Mouse (Mus musculus) cortical plate, adult 2 months (tissue): ENCODE data around the gene Rbms1. TPM values are rescaled to one million over a fixed set of nuclear protein-coding genes. Genes with fewer than 3 reads are reported as not detected.
A peak's percentile ranks its signal among the peaks of the same experiment; 100 is the strongest.

Experiments used
- H3K27ac ChIP-seq: fragments of 200-500 bp; 2 replicates; pipeline ENCODE4 v1.5.1; 2012; ENCODE audit warnings: low read length, control low read depth, inconsistent platforms; ENCODE audit not compliant: insufficient read depth
- H3K4me1 ChIP-seq: fragments of 200-500 bp; 2 replicates; pipeline ENCODE4 v1.6.1; 2011; ENCODE audit warnings: low read length; ENCODE audit not compliant: control insufficient read depth, insufficient read depth
- H3K4me3 ChIP-seq: fragments of 200-500 bp; 2 replicates; pipeline ENCODE4 v1.5.1; 2011; ENCODE audit warnings: mild to moderate bottlenecking, low read length, control low read depth; ENCODE audit not compliant: insufficient read depth
- CTCF ChIP-seq: fragments of 200-500 bp; IDR thresholded peaks from 2 replicates; pipeline ENCODE4 v1.5.1; 2011; ENCODE audit warnings: mild to moderate bottlenecking, control low read depth, low read length; ENCODE audit not compliant: insufficient read depth; ENCODE audit errors: extremely low read depth
- POLR2A ChIP-seq: fragments of 200-500 bp; IDR thresholded peaks from 2 replicates; pipeline ENCODE4 v1.6.1; 2011; ENCODE audit warnings: mild to moderate bottlenecking, low read length, control low read depth; ENCODE audit not compliant: insufficient read depth; ENCODE audit errors: extremely low read depth
- polyA plus RNA-seq: library from polyadenylated mRNA; depleted of rRNA; stranded (reverse); fragments of >200 nt; gene quantifications from 2 replicates; pipeline ENCODE4 v1.2.3, GENCODE M21; 2012

Gene Rbms1
- polyA plus RNA-seq, 1 experiment: 18.8 TPM

- no peak overlapping the region for H3K27ac ChIP-seq
- H3K4me1 ChIP-seq: no peaks in the 10 kb centered on the region
- TF ChIP-seq CTCF (no peak), POLR2A (no peak)
Observed at GRCm38 (mm10) chr2:60750591-60750990, 212.4 kb downstream of the Rbms1 start.

GRCm38 (mm10) chr2:60748585-60748984 lies 214.4 kb downstream of the Rbms1 start:
- no peaks in the 10 kb centered on the region for H3K4me1 ChIP-seq
- H3K27ac ChIP-seq: no peak overlapping the region
- no peak for TF ChIP-seq POLR2A
- TF ChIP-seq CTCF: peak; percentile 15; the same call in 1 of the 2 replicates
- no peak overlapping the region for H3K4me3 ChIP-seq

More at GRCm38 (mm10) chr2:60750591-60750990, 212.4 kb downstream of the Rbms1 start:
- no peak overlapping the region for H3K4me3 ChIP-seq

GRCm38 (mm10) chr2:60747590-60747989 lies 215.4 kb downstream of the Rbms1 start:
- H3K4me1 ChIP-seq: no peaks in the 10 kb centered on the region
- no peak overlapping the region for H3K27ac ChIP-seq
- no peak overlapping the region for H3K4me3 ChIP-seq
- no peak for TF ChIP-seq CTCF
- TF ChIP-seq POLR2A: no peak

- no peaks in the 10 kb centered on the region for H3K4me1 ChIP-seq
- H3K27ac ChIP-seq: no peak overlapping the region
- no peak overlapping the region for H3K4me3 ChIP-seq
- TF ChIP-seq CTCF: no peak
- TF ChIP-seq POLR2A: no peak
Observed at GRCm38 (mm10) chr2:60744674-60745073, 218.3 kb downstream of the Rbms1 start.

GRCm38 (mm10) chr2:60739389-60740137 lies 223.4 kb downstream of the Rbms1 start:
- H3K4me1 ChIP-seq: no peaks in the 10 kb centered on the region
- H3K27ac ChIP-seq: no peak overlapping the region
- TF ChIP-seq POLR2A: no peak
- no peak for TF ChIP-seq CTCF
- H3K4me3 ChIP-seq: no peak overlapping the region

- H3K4me1 ChIP-seq: no peaks in the 10 kb centered on the region; the same call in 1 of the 2 replicates
- H3K4me3 ChIP-seq: no peak overlapping the region
- TF ChIP-seq CTCF (no peak), POLR2A (no peak)
- H3K27ac ChIP-seq: no peak overlapping the region
Observed at GRCm38 (mm10) chr2:60730929-60731328, 232.1 kb downstream of the Rbms1 start.

- no peaks in the 10 kb centered on the region; the same call in 1 of the 2 replicates for H3K4me1 ChIP-seq
- no peak overlapping the region for H3K4me3 ChIP-seq
- no peak overlapping the region for H3K27ac ChIP-seq
- TF ChIP-seq CTCF (no peak), POLR2A (no peak)
Observed at GRCm38 (mm10) chr2:60730024-60730423, 233.0 kb downstream of the Rbms1 start.

GRCm38 (mm10) chr2:60728902-60729585 lies 233.9 kb downstream of the Rbms1 start:
- no peak overlapping the region for H3K27ac ChIP-seq
- TF ChIP-seq POLR2A (no peak), CTCF (no peak)
- H3K4me3 ChIP-seq: no peak overlapping the region
- no peaks in the 10 kb centered on the region; the same call in 1 of the 2 replicates for H3K4me1 ChIP-seq

- TF ChIP-seq POLR2A (no peak), CTCF (no peak)
- H3K27ac ChIP-seq: no peak overlapping the region
- H3K4me1 ChIP-seq: peaks cover 3% of the 10 kb centered on the region; the same call in 1 of the 2 replicates
- no peak overlapping the region for H3K4me3 ChIP-seq
Observed at GRCm38 (mm10) chr2:60724660-60725059, 238.3 kb downstream of the Rbms1 start.

GRCm38 (mm10) chr2:60722967-60723366 lies 240.0 kb downstream of the Rbms1 start:
- Histone ChIP-seq H3K4me3 (no peak overlapping the region), H3K4me1 (peaks cover 3% of the 10 kb centered on the region; the same call in 1 of the 2 replicates), H3K27ac (no peak overlapping the region)
- no peak for TF ChIP-seq POLR2A
- TF ChIP-seq CTCF: no peak
